Mouse (Mus musculus): Measurements from ENCODE around the gene Zik1.

DNA sequence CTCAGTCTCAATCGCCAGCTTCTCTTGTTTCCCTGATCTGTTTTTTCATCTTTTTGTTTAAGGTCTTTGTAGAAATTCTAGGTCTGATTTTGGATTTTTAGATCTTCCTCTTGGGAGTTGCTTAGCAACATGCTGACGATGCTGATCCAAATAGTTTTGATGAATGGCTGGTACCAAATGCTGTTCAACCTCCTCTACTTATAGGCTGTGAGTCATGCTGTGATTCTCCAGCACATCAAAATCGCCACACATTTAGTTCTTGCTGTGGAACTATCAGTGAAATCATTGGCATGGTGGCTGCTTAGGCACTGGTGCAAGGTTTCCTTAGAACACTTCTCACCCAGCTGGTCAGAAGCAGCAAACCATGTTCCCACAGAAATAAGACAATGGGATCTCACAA is 37.0 kb downstream of the Zik1 start:
- TF ChIP-seq CTCF (conservative IDR thresholded peaks at IDR 0.05; ENCODE audit: insufficient read depth, insufficient read length, low read depth, low read length): no peak
- no peak for TF ChIP-seq POLR2A (IDR thresholded peaks at IDR 0.05; ENCODE audit: low read depth, low read length)

Measured in kidney, adult 2 months (tissue).